Mouse (Mus musculus): Measurements from ENCODE around the gene Areg. TPM values are rescaled to one million over a fixed set of nuclear protein-coding genes. Genes with fewer than 3 reads are reported as not detected.

The Areg gene
- polyA plus RNA-seq (2015; fragmentation: Nextera tagmentation; extraction: Ambion mirVana): 0.19 and 0.39 TPM in 2 replicates

- no peaks in the 10 kb centered on the region for H3K36me3 ChIP-seq (ENCODE audit: insufficient read depth, low read length)
- ATAC-seq (ENCODE audit: low FRiP score, low TSS enrichment): peak; percentile 88
- H3K9ac ChIP-seq (replicated peaks; ENCODE audit: low read length): peak within 1 kb of the TSS; percentile 37
- peak within 1 kb of the TSS; percentile 80 for H3K4me2 ChIP-seq (replicated peaks; ENCODE audit: low read depth, low read length)
- peak within 1 kb of the TSS; percentile 48 for H3K4me3 ChIP-seq (ENCODE audit: low read length)
- peaks cover 21% of the 10 kb centered on the region for H3K27me3 ChIP-seq (ENCODE audit: insufficient read depth, low read length)
- no peaks in the 10 kb centered on the region for H3K9me3 ChIP-seq (ENCODE audit: low read length)
- WGBS: 0% methylated on average over 44 of the region's 44 CpGs
- peaks cover 6% of the 10 kb centered on the region; the same call in 1 of the 2 replicates for H3K4me1 ChIP-seq (ENCODE audit: insufficient read depth, low read length)
- H3K27ac ChIP-seq (ENCODE audit: low read length): no peak within 1 kb of the TSS
Observed at GRCm38 (mm10) chr5:91139446-91139873, at the start of gene Areg. Gene Areg, plus strand, starts transcription at chr5:91139599.

GRCm38 (mm10) chr5:91090301-91090700 is 49.1 kb upstream of the Areg start:
- Histone ChIP-seq H3K27ac (ENCODE audit: low read length) (no peak overlapping the region), H3K4me2 (replicated peaks; ENCODE audit: low read depth, low read length) (no peak overlapping the region), H3K9me3 (ENCODE audit: low read length) (no peaks in the 10 kb centered on the region), H3K4me3 (ENCODE audit: low read length) (no peak overlapping the region), H3K27me3 (ENCODE audit: insufficient read depth, low read length) (no peaks in the 10 kb centered on the region), H3K9ac (replicated peaks; ENCODE audit: low read length) (no peak overlapping the region), H3K4me1 (ENCODE audit: insufficient read depth, low read length) (no peaks in the 10 kb centered on the region), H3K36me3 (ENCODE audit: insufficient read depth, low read length) (no peaks in the 10 kb centered on the region)
- no peak for ATAC-seq (ENCODE audit: low FRiP score, low TSS enrichment)
- WGBS: 80% methylated on average over 3 of the region's 3 CpGs

- Histone ChIP-seq H3K27me3 (ENCODE audit: insufficient read depth, low read length) (no peaks in the 10 kb centered on the region), H3K9me3 (ENCODE audit: low read length) (no peaks in the 10 kb centered on the region), H3K4me2 (replicated peaks; ENCODE audit: low read depth, low read length) (no peak overlapping the region), H3K9ac (replicated peaks; ENCODE audit: low read length) (no peak overlapping the region), H3K4me3 (ENCODE audit: low read length) (no peak overlapping the region), H3K27ac (ENCODE audit: low read length) (no peak overlapping the region), H3K4me1 (ENCODE audit: insufficient read depth, low read length) (no peaks in the 10 kb centered on the region), H3K36me3 (ENCODE audit: insufficient read depth, low read length) (no peaks in the 10 kb centered on the region)
- WGBS: 88% methylated on average over 10 of the region's 10 CpGs
- no peak for ATAC-seq (ENCODE audit: low FRiP score, low TSS enrichment)
Observed at GRCm38 (mm10) chr5:91097911-91098614, 41.3 kb upstream of the Areg start.

- H3K36me3 ChIP-seq (ENCODE audit: insufficient read depth, low read length): no peaks in the 10 kb centered on the region
- H3K4me3 ChIP-seq (ENCODE audit: low read length): no peak overlapping the region
- no peak overlapping the region for H3K4me2 ChIP-seq (replicated peaks; ENCODE audit: low read depth, low read length)
- H3K27me3 ChIP-seq (ENCODE audit: insufficient read depth, low read length): no peaks in the 10 kb centered on the region
- WGBS: 88% methylated on average over 5 of the region's 5 CpGs
- no peak for ATAC-seq (ENCODE audit: low FRiP score, low TSS enrichment)
- H3K9me3 ChIP-seq (ENCODE audit: low read length): no peaks in the 10 kb centered on the region
- H3K9ac ChIP-seq (replicated peaks; ENCODE audit: low read length): no peak overlapping the region
- H3K4me1 ChIP-seq (ENCODE audit: insufficient read depth, low read length): no peaks in the 10 kb centered on the region
- H3K27ac ChIP-seq (ENCODE audit: low read length): no peak overlapping the region
Observed at GRCm38 (mm10) chr5:91101742-91102141, 37.7 kb upstream of the Areg start.

- Histone ChIP-seq H3K36me3 (ENCODE audit: insufficient read depth, low read length) (no peaks in the 10 kb centered on the region), H3K4me2 (replicated peaks; ENCODE audit: low read depth, low read length) (no peak overlapping the region), H3K27ac (ENCODE audit: low read length) (no peak overlapping the region), H3K9me3 (ENCODE audit: low read length) (no peaks in the 10 kb centered on the region), H3K4me3 (ENCODE audit: low read length) (no peak overlapping the region), H3K27me3 (ENCODE audit: insufficient read depth, low read length) (no peaks in the 10 kb centered on the region), H3K9ac (replicated peaks; ENCODE audit: low read length) (no peak overlapping the region), H3K4me1 (ENCODE audit: insufficient read depth, low read length) (no peaks in the 10 kb centered on the region)
- no peak for ATAC-seq (ENCODE audit: low FRiP score, low TSS enrichment)
- WGBS: 72% methylated on average over 7 of the region's 7 CpGs
Observed at GRCm38 (mm10) chr5:91103943-91104665, 35.3 kb upstream of the Areg start.

GRCm38 (mm10) chr5:91106248-91106647 is 33.2 kb upstream of the Areg start:
- ATAC-seq (ENCODE audit: low FRiP score, low TSS enrichment): no peak
- Histone ChIP-seq H3K9ac (replicated peaks; ENCODE audit: low read length) (no peak overlapping the region), H3K9me3 (ENCODE audit: low read length) (no peaks in the 10 kb centered on the region), H3K4me2 (replicated peaks; ENCODE audit: low read depth, low read length) (no peak overlapping the region), H3K4me1 (ENCODE audit: insufficient read depth, low read length) (no peaks in the 10 kb centered on the region), H3K27me3 (ENCODE audit: insufficient read depth, low read length) (no peaks in the 10 kb centered on the region), H3K4me3 (ENCODE audit: low read length) (no peak overlapping the region), H3K36me3 (ENCODE audit: insufficient read depth, low read length) (no peaks in the 10 kb centered on the region), H3K27ac (ENCODE audit: low read length) (no peak overlapping the region)
- 64% methylated on average over 5 of the region's 5 CpGs for WGBS

- H3K9ac ChIP-seq (replicated peaks; ENCODE audit: low read length): no peak overlapping the region
- no peaks in the 10 kb centered on the region for H3K4me1 ChIP-seq (ENCODE audit: insufficient read depth, low read length)
- H3K27ac ChIP-seq (ENCODE audit: low read length): no peak overlapping the region
- no peaks in the 10 kb centered on the region for H3K27me3 ChIP-seq (ENCODE audit: insufficient read depth, low read length)
- no peak for ATAC-seq (ENCODE audit: low FRiP score, low TSS enrichment)
- no peak overlapping the region for H3K4me3 ChIP-seq (ENCODE audit: low read length)
- H3K9me3 ChIP-seq (ENCODE audit: low read length): no peaks in the 10 kb centered on the region
- H3K4me2 ChIP-seq (replicated peaks; ENCODE audit: low read depth, low read length): no peak overlapping the region
- H3K36me3 ChIP-seq (ENCODE audit: insufficient read depth, low read length): no peaks in the 10 kb centered on the region
- WGBS: 80% methylated on average over 6 of the region's 6 CpGs
Observed at GRCm38 (mm10) chr5:91110023-91110670, 29.3 kb upstream of the Areg start.

GRCm38 (mm10) chr5:91111019-91111418 is 28.4 kb upstream of the Areg start:
- no peak overlapping the region for H3K4me2 ChIP-seq (replicated peaks; ENCODE audit: low read depth, low read length)
- H3K9me3 ChIP-seq (ENCODE audit: low read length): no peaks in the 10 kb centered on the region
- no peaks in the 10 kb centered on the region for H3K4me1 ChIP-seq (ENCODE audit: insufficient read depth, low read length)
- H3K4me3 ChIP-seq (ENCODE audit: low read length): no peak overlapping the region
- no peak for ATAC-seq (ENCODE audit: low FRiP score, low TSS enrichment)
- no peak overlapping the region for H3K27ac ChIP-seq (ENCODE audit: low read length)
- WGBS: 85% methylated on average over 8 of the region's 8 CpGs
- no peaks in the 10 kb centered on the region for H3K27me3 ChIP-seq (ENCODE audit: insufficient read depth, low read length)
- H3K36me3 ChIP-seq (ENCODE audit: insufficient read depth, low read length): no peaks in the 10 kb centered on the region
- no peak overlapping the region for H3K9ac ChIP-seq (replicated peaks; ENCODE audit: low read length)

- ATAC-seq (ENCODE audit: low FRiP score, low TSS enrichment): no peak
- WGBS: 80% methylated on average over 2 of the region's 2 CpGs
- H3K36me3 ChIP-seq (ENCODE audit: insufficient read depth, low read length): no peaks in the 10 kb centered on the region
Observed at GRCm38 (mm10) chr5:91113967-91114366, 25.4 kb upstream of the Areg start.

GRCm38 (mm10) chr5:91114574-91114973 is 24.8 kb upstream of the Areg start:
- no peaks in the 10 kb centered on the region for H3K36me3 ChIP-seq (ENCODE audit: insufficient read depth, low read length)
- H3K9ac ChIP-seq (replicated peaks; ENCODE audit: low read length): no peak overlapping the region
- H3K27me3 ChIP-seq (ENCODE audit: insufficient read depth, low read length): no peaks in the 10 kb centered on the region
- no peak overlapping the region for H3K4me2 ChIP-seq (replicated peaks; ENCODE audit: low read depth, low read length)
- no peak for ATAC-seq (ENCODE audit: low FRiP score, low TSS enrichment)
- no peak overlapping the region for H3K27ac ChIP-seq (ENCODE audit: low read length)
- H3K4me3 ChIP-seq (ENCODE audit: low read length): no peak overlapping the region
- WGBS: 87% methylated on average over 1 of the region's 1 CpGs
- no peaks in the 10 kb centered on the region for H3K9me3 ChIP-seq (ENCODE audit: low read length)
- no peaks in the 10 kb centered on the region for H3K4me1 ChIP-seq (ENCODE audit: insufficient read depth, low read length)

More at GRCm38 (mm10) chr5:91113967-91114366, 25.4 kb upstream of the Areg start:
- Histone ChIP-seq H3K9ac (replicated peaks; ENCODE audit: low read length) (no peak overlapping the region), H3K4me3 (ENCODE audit: low read length) (no peak overlapping the region), H3K4me1 (ENCODE audit: insufficient read depth, low read length) (no peaks in the 10 kb centered on the region), H3K9me3 (ENCODE audit: low read length) (no peaks in the 10 kb centered on the region), H3K4me2 (replicated peaks; ENCODE audit: low read depth, low read length) (no peak overlapping the region), H3K27ac (ENCODE audit: low read length) (no peak overlapping the region), H3K27me3 (ENCODE audit: insufficient read depth, low read length) (no peaks in the 10 kb centered on the region)
